Mouse (Mus musculus) cerebellum, adult 11 months (tissue): ENCODE results near the gene Zkscan4.

Experiments
- DNase-seq: peaks from one replicate; pipeline ENCODE4 v3.0.0; 2022

Gene Zkscan4

GRCm38 (mm10) chr13:21530781-21531201 lies 52.1 kb downstream of the Zkscan4 start, which contains the start of gene Zkscan8:
Zkscan8 (minus strand) TSS chr13:21531120.
- peak; percentile 84 for DNase-seq
